Mouse (Mus musculus) heart, adult 2 months (tissue): ENCODE data around the gene Qpct. TPM values are rescaled to one million over a fixed set of nuclear protein-coding genes. Genes with fewer than 3 reads are reported as not detected.

Source experiments
- DNase-seq, 2 experiments: peaks; one replicate each; pipeline ENCODE4 v3.0.0; 2021
- H3K27ac ChIP-seq: fragments of 200-600 bp; 2 replicates; pipeline ENCODE4 v1.8.1; 2022
- H3K27me3 ChIP-seq: fragments of 200-500 bp; 2 replicates; pipeline ENCODE4 v1.6.1; 2012; ENCODE audit warnings: mild to moderate bottlenecking, low read length, inconsistent platforms, mixed read lengths; ENCODE audit not compliant: control insufficient read depth, insufficient read depth
- H3K36me3 ChIP-seq: fragments of 200-500 bp; 2 replicates; pipeline ENCODE4 v1.6.1; 2012; ENCODE audit warnings: low read length, inconsistent platforms; ENCODE audit not compliant: control insufficient read depth, insufficient read depth
- H3K4me1 ChIP-seq: fragments of 200-500 bp; 2 replicates; pipeline ENCODE4 v1.6.1; 2011; ENCODE audit warnings: low read length; ENCODE audit not compliant: control insufficient read depth, insufficient read depth
- H3K4me3 ChIP-seq: fragments of 200-600 bp; 2 replicates; pipeline ENCODE4 v1.8.1; 2022
- H3K79me2 ChIP-seq: fragments of 200-500 bp; replicated peaks from 2 replicates; pipeline ENCODE4 v1.6.1; 2012; ENCODE audit warnings: mild to moderate bottlenecking, inconsistent platforms, low read length, moderate library complexity, mixed read lengths; ENCODE audit not compliant: control insufficient read depth, insufficient read depth
- H3K9ac ChIP-seq: fragments of 200-500 bp; 2 replicates; pipeline ENCODE4 v1.6.1; 2012; ENCODE audit warnings: low read depth, mild to moderate bottlenecking, control low read depth, inconsistent platforms, low read length, mixed read lengths
- CTCF ChIP-seq: fragments of 200-600 bp; IDR thresholded peaks from 2 replicates; pipeline ENCODE4 v1.8.1; 2022; ENCODE audit warnings: antibody characterized with exemption, mild to moderate bottlenecking, moderate library complexity
- EP300 ChIP-seq: fragments of 200-500 bp; IDR thresholded peaks from 2 replicates; pipeline ENCODE4 v1.6.1; 2011; ENCODE audit warnings: low read depth, low read length, control low read depth; ENCODE audit not compliant: insufficient read depth
- POLR2A ChIP-seq: fragments of 200-500 bp; IDR thresholded peaks from 2 replicates; pipeline ENCODE4 v1.6.1; 2011; ENCODE audit warnings: mild to moderate bottlenecking, low read depth, low read length, control low read depth; ENCODE audit not compliant: insufficient read depth
- WGBS: fragments of 180-500 bp; shearing (Covaris S2); methylation state at CpG from one replicate; pipeline ENCODE4 v1.1.7; 2018; 5-methylcytosine and 5-hydroxymethylcytosine counted together
- intact Hi-C: fragments of 180-260 bp; cut with DNase I; formaldehyde crosslinking; loops from one replicate; pipeline ENCODE4 v1.15.1; 2025
- polyA plus RNA-seq: library from polyadenylated mRNA; depleted of rRNA; stranded (reverse); fragments of >200 nt; gene quantifications from 2 replicates; pipeline ENCODE4 v1.2.3, GENCODE M21; 2012
- total RNA-seq, 2 experiments: library from RNA; stranded (reverse); gene quantifications; 2 replicates each; pipeline ENCODE4 v1.2.3; 2021

The Qpct gene
- total and polyA plus RNA-seq, 3 experiments, result 4.7 to 5.1 (median 5.0) TPM

- intact Hi-C loops, result loop anchor here (2.0 to 5.0 kb wide), 2 partner anchors 32 to 83 kb away; partner anchors contain the start of genes Cebpz and Ndufaf7
- WGBS, result 4% methylated on average over 18 of the region's 18 CpGs
- H3K4me1 ChIP-seq, result peaks cover 7% of the 10 kb centered on the region
- H3K27me3 ChIP-seq, result no peaks in the 10 kb centered on the region
- peaks cover 16% of the 10 kb centered on the region for H3K36me3 ChIP-seq
- TF ChIP-seq CTCF, result no peak
- TF ChIP-seq EP300, result no peak
- no peak for TF ChIP-seq POLR2A
- H3K9ac ChIP-seq, result peak overlapping the region; percentile 89
- no peak for DNase-seq
- H3K79me2 ChIP-seq, result peaks cover 1% of the 10 kb centered on the region
- peak overlapping the region; percentile 92 for H3K27ac ChIP-seq
- peak overlapping the region; percentile 91 for H3K4me3 ChIP-seq
These were observed 31.9 kb upstream of the Qpct start for GRCm38 (mm10) chr17:79019726-79020207.

DNA sequence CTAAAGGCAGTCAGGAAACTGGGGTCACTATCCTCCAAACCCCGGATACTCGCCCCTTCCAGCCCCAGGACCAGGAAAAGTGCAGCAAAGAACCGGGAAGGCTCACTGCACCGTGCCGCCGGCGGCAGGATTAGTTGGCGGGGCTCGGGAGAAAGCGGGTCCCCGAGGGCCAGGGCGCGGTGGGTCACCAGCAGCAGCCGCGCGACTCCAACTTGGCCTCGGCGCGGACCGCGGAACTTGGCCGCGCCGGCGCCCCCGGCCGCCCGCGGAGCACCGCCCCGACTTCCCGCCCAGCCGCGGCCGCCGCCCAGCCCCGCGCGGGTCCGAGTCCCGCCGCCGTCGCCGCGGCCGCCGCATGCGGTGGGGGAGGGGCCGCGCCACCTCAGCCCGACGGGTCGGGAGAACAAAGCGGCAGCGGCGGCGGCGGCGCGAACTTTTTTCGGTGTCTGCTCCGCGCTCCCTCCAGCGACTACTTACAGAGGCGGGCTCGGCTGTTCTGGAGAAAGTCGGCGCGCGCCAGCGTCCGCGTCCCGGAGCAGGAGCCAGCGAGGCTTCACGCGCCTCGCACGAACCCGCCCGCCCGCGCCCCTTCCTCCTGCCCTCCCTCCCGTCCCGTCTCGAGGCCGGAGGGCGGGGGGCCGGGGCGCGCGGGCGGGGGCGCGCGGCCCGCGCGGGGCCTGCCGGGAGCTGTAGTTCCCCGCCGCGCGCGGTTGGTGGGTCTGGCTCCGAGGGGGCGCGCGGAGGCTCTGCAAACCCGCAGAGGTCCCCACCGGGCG lies 31.3 kb upstream of the Qpct start, which contains the start of gene Prkd3:
TSS of gene Prkd3 (minus strand) at position 609 of the 776 bp plus-strand sequence.
- intact Hi-C loops, result loop anchor here (2.0 to 5.0 kb wide), 2 partner anchors 33 to 84 kb away; partner anchors contain the start of genes Cebpz and Ndufaf7
- Histone ChIP-seq H3K36me3 (peaks cover 14% of the 10 kb centered on the region), H3K79me2 (peaks cover 1% of the 10 kb centered on the region), H3K4me1 (peaks cover 5% of the 10 kb centered on the region), H3K27me3 (no peaks in the 10 kb centered on the region), H3K9ac (peak within 1 kb of the TSS; percentile 89), H3K27ac (peak within 1 kb of the TSS; percentile 92), H3K4me3 (peak within 1 kb of the TSS; percentile 91)
- DNase-seq, result peak; percentile 82 to 83
- peak; percentile 38; the same call in 1 of the 2 replicates for TF ChIP-seq POLR2A
- TF ChIP-seq EP300, result no peak
- no peak for TF ChIP-seq CTCF
- WGBS, result under 1% methylated on average over 111 of the region's 113 CpGs

DNA sequence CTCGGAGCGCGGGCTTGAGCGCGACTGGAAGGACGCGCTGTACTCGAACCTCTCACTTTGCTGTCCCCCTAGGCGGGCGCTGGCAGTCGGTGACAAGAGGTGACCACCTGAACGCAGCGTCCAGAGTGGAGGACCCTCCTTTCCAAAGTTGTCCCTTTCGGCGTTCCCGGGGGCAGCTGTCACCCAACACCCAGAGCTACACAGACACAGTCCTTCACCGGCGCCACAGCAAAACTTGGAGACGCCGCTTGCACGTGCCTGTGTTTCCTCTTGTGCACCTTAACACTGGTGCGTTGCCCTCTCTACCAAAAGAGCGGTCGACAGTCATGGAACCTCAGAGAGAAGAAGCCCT lies 30.7 kb upstream of the Qpct start:
- H3K4me3 ChIP-seq, result peak overlapping the region; percentile 91
- peak overlapping the region; percentile 72 for H3K9ac ChIP-seq
- intact Hi-C loops, result loop anchor here (2.0 to 5.0 kb wide), 2 partner anchors 34 to 84 kb away; partner anchors contain the start of genes Cebpz and Ndufaf7

GRCm38 (mm10) chr17:79022746-79023145 lies 29.0 kb upstream of the Qpct start:
- H3K27me3 ChIP-seq, result no peaks in the 10 kb centered on the region
- no peak for DNase-seq

More for the DNA sequence above, 30.7 kb upstream of the Qpct start:
- peak overlapping the region; percentile 92 for H3K27ac ChIP-seq
- WGBS, result 1% methylated on average over 24 of the region's 24 CpGs
- no peaks in the 10 kb centered on the region for H3K27me3 ChIP-seq
- H3K79me2 ChIP-seq, result peaks cover 1% of the 10 kb centered on the region
- H3K4me1 ChIP-seq, result peaks cover 5% of the 10 kb centered on the region
- H3K36me3 ChIP-seq, result peaks cover 14% of the 10 kb centered on the region
- no peak for DNase-seq
- TF ChIP-seq EP300 (no peak), POLR2A (no peak), CTCF (no peak)

DNA sequence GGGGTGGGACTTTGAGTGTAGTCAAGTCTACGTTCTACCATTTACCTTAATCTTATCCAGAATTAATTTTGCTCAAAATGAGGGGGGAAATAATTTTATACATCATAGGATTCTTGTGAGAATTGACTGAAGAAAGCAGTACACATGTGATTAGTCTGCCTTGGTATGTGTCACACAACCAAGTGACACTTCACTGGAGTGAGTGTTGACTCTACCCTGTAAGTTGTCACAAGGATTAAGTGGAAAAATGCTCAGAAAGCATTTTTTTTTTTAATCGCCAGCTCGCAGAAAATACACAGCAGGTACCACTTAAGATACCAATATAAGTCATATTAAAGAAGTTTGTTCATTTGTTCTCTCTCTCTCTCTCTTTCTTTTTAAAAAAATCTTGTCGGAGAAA lies 27.2 kb upstream of the Qpct start:
- no peak overlapping the region for H3K4me3 ChIP-seq
- H3K79me2 ChIP-seq, result no peaks in the 10 kb centered on the region; the same call in 1 of the 2 replicates
- 80% methylated on average over 4 of the region's 4 CpGs for WGBS
- no peak overlapping the region for H3K9ac ChIP-seq
- no peaks in the 10 kb centered on the region for H3K36me3 ChIP-seq
- peaks cover 1% of the 10 kb centered on the region; the same call in 1 of the 2 replicates for H3K4me1 ChIP-seq
- no peak overlapping the region for H3K27ac ChIP-seq
- TF ChIP-seq POLR2A (no peak), CTCF (no peak), EP300 (no peak)
- no peaks in the 10 kb centered on the region for H3K27me3 ChIP-seq
- intact Hi-C loops, result loop anchor here (5.0 kb wide), 1 partner anchor 37 kb away; no protein-coding TSS in a partner anchor
- no peak for DNase-seq

More at GRCm38 (mm10) chr17:79022746-79023145, 29.0 kb upstream of the Qpct start:
- Histone ChIP-seq H3K27ac (no peak overlapping the region), H3K79me2 (peaks cover 1% of the 10 kb centered on the region), H3K36me3 (peaks cover 9% of the 10 kb centered on the region), H3K4me3 (no peak overlapping the region), H3K4me1 (peaks cover 3% of the 10 kb centered on the region), H3K9ac (no peak overlapping the region)
- intact Hi-C loops, result loop anchor here (5.0 kb wide), 1 partner anchor 35 kb away; no protein-coding TSS in a partner anchor
- TF ChIP-seq POLR2A, result no peak
- TF ChIP-seq EP300, result no peak
- no peak for TF ChIP-seq CTCF
- 61% methylated on average over 3 of the region's 3 CpGs for WGBS

GRCm38 (mm10) chr17:79029226-79029625 lies 22.5 kb upstream of the Qpct start:
- no peak for TF ChIP-seq EP300
- TF ChIP-seq POLR2A, result no peak
- TF ChIP-seq CTCF, result no peak
- DNase-seq, result no peak
- no peaks in the 10 kb centered on the region for H3K79me2 ChIP-seq
- no peak overlapping the region for H3K4me3 ChIP-seq
- WGBS, result 42% methylated on average over 3 of the region's 3 CpGs
- no peaks in the 10 kb centered on the region for H3K4me1 ChIP-seq
- intact Hi-C loops, result no loop called here
- H3K27ac ChIP-seq, result no peak overlapping the region
- no peak overlapping the region for H3K9ac ChIP-seq
- no peaks in the 10 kb centered on the region for H3K36me3 ChIP-seq
- no peaks in the 10 kb centered on the region for H3K27me3 ChIP-seq
